Mouse (Mus musculus) liver, adult (tissue): ENCODE measurements around the gene Efna2.
A peak's percentile ranks its signal among the peaks of the same experiment; 100 is the strongest.

Experiments
- GATA4 ChIP-seq: IDR thresholded peaks from 2 replicates; pipeline ENCODE4 v1.6.1; 2014; ENCODE audit warnings: mild to moderate bottlenecking, low read length; ENCODE audit not compliant: insufficient replicate concordance

The Efna2 gene

DNA sequence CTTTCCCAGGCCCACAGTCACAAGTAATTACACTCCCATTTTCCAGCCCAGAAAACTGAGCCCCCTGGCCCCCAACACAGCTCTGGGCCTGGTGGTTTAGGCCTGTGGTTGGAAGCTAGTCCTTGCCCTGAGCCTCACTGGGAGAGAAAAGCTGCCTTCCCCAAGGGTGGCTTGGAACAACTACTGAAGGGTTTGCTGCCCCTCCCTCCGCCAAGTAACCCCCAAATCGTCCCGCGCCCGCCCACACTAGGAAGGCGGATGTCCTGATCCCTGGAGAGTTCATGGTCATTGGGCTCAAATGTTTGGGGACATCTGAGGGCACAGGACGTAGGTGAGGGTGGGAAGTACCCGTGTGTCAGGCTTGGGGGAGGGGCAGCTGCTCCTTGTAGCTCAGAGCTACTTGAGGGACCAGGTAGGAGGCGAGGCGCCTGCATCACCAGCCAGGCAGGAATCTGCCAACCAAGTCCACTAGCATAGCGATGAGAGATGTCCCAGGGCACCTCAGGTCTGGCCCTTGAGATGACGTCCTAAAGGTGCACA, 20.2 kb upstream of the Efna2 start:
- no peak for TF ChIP-seq GATA4

DNA sequence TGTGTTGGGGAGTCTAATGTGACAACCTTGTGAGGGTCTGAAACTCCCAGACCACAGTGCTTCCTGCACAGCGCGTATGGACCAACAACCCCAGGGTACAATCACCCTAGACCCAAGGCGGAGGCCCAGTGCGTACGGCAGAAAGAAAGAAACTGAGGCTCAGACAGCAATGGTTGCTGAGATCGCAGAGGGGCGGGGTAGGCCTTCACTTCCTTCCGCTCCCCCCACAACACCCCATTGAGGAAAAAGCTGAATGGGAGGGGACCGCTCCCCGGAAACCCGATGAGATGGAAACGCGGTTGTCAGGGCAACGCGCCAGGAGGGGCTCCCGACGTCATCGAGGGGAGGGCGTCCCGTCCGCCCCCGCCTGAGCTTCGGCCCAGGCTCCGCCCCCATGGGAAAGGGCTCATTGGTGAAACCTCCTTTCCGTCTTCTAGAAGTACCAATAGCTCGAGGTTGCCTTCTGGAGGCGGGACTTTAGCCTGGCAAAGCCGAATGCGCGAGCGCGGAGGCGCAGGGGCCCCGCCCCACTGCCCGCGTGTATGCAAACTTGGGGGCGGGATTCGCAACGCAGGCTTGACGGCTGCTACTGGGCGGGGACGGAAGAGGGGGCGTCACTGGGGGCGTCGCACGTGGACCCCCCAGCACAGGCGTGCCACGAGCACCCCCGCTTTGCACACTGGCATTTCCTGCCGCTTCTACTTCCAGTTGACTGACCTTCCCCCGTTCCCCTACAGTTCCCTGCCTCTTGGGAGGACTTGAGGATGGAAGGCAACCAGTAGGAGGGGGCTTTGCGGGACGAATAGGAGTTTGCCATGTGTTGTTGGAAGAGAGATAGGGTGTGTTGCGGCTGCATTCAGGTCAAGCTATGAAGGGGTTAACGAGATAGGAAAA, 19.5 kb upstream of the Efna2 start:
- TF ChIP-seq GATA4, result peak; percentile 37; the same call in 1 of the 2 replicates

GRCm38 (mm10) chr10:80160455-80161371, 18.6 kb upstream of the Efna2 start:
- no peak for TF ChIP-seq GATA4

GRCm38 (mm10) chr10:80161522-80162242, 17.6 kb upstream of the Efna2 start:
- TF ChIP-seq GATA4, result no peak

GRCm38 (mm10) chr10:80162243-80162608, 17.1 kb upstream of the Efna2 start:
- no peak for TF ChIP-seq GATA4

GRCm38 (mm10) chr10:80162716-80163299, 16.5 kb upstream of the Efna2 start:
- TF ChIP-seq GATA4, result no peak

DNA sequence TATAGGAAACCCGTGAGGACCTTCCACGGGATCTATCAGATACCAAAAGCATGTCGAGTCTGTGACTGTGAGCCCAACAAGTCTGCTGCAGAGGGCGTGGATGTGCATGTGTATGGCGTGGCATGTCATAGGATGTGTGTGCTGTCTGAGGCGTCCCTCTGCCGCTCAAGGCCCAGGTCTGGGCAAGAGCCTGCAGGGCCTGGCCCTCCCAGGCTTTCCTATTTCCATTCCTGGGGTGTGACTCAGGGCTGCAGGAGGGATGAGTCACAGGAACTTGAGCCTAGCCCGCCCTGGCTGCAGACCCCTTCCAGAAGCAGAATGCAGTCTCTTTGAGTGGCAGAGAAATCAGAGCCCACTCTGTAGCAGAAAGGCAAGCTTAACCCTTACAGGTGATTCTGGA, 15.6 kb upstream of the Efna2 start:
- TF ChIP-seq GATA4, result no peak

DNA sequence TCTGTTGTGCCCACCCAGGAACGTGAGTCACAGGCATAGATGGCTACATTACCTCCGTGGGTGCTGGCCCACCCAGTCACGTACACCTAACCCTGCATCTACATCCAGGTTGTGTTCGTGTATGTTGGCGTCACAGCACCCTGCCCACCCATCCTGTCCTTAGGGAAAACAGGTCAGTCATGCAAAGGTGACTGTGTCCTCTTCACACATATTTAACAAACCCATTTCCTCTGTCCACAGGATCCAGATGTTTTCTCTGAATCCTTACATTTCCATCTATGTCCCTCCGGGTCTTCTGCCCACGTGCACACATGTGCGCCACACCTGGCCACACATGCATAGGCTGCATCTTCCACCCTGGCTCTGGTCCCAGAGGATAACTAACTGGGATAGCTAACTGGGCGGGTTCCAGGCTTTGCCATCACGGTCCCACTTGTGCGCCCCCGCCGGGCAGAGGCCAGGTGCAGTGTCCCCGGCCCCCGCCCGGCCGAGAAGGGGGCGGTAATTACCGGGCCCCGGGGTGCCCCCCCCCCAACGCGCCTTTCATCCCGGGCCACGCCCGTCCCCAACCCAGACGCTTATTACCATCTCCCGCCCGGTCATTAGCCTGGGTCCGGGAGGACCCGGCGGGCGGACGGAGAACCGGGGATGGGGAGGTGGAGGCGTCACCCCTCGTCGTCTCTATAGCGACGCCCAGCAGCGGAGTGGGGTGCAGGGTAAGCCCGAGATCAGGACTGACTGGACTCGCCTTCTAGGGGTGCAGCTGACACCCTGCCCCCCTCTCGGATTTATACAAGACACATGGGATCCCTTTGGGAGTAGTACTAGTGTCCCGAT, 14.9 kb upstream of the Efna2 start:
- TF ChIP-seq GATA4, result no peak

GRCm38 (mm10) chr10:80164998-80165344, 14.3 kb upstream of the Efna2 start:
- TF ChIP-seq GATA4, result peak; percentile 86; the same call in 1 of the 2 replicates

DNA sequence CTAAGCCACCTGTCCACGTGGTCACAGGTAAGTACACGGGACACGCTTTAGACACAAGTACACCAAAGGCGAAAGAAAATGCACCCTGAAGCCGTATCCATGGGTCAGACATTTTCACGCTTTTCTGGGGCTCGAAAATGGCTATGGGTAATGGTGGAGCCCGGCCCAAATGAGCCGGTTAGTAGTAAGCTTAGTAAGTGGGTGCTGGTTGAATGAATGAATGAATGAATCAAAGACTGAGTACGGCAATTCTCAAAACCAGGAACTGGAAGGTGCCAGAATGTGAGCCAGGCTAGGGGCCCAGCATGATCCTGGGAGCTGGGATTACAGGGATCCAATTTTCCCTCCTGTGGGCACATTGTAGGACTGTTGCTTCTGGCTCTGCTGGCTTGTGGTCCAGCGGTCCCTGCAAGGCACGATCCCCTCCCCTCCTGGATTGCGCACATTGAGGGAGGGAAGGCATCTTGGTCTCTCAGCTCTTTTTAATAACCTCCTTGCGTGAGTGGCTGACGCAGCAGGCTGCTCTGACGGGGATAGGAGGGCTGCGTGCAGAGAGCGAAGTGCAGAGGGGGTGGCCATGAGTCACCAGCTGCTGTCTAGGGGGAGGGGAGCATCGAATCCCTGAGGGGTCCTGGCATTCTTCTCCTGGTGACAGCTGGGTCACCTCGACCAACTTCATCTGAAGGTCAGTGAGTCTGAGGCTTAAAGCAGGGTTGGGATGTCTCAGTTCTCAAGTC, 13.7 kb upstream of the Efna2 start, which contains the start of gene Cirbp:
TSS of gene Cirbp (plus strand) at position 594 of the 737 bp plus-strand sequence.
- no peak for TF ChIP-seq GATA4

GRCm38 (mm10) chr10:80167460-80168037, 11.7 kb upstream of the Efna2 start:
- peak; percentile 41; the same call in 1 of the 2 replicates for TF ChIP-seq GATA4

DNA sequence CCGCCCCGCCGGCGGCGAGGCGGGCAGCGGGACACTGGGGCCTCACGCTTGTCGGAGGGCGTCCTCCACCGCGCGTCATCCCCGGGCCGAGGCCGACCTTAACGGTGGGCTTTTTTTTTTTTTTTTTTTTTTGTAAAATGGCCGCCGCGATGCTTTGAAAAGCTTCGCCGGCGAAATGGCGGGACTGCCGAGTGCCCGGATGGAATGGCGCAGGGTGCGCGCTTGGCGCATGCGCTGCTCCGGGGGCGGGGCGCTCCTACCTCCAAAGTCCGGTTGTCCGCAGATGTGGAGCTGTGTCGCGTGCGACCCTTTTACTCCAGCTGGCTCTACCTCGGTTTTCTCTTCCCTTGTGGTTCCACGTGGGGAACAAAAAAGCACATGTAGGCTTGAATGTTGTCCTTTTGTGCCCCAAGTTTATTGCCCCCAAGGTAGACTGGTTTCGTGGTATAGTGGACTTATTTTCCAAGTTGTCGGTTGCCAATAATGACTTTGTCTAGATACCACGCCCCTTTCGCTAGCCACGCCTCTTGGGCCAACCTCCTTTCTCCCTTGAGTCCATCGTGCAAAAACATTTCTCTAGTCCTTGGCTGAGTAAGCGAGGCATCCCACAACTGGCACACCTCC, 11.1 kb upstream of the Efna2 start:
- no peak for TF ChIP-seq GATA4

DNA sequence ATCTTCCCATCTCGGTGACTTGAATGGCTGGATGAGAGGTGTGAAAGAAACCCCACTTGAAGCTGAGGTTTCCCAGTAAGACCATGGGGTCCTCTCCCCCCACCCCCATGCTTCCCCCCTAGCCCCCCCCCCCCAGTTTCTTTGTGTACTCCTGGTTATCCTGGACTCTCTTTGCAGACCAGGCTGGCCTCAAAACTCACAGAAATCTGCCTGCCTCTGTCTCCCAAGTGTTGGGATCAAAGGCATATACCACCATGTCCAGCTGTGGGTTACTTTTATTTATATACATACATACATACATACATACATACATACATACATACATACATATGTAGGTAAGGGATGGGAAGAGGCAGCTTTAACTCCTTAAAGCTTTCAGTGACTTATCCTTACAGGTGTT, 10.2 kb upstream of the Efna2 start:
- no peak for TF ChIP-seq GATA4

DNA sequence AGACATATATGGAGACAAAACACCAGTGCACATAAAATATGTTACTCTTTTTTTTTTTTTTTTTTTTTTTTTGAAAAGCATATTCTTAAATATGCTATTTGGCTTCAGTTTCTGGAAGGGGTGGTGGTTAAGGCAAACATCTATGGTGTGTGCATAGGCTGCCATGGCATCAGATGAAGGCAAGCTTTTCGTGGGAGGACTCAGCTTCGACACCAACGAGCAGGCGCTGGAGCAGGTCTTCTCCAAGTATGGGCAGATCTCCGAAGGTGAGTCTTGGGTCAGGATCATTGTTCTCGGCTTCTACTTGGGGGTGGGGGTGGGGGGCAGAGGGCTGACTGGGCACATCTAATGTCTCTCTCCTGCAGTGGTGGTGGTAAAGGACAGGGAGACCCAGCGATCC, 9.6 kb upstream of the Efna2 start:
- no peak for TF ChIP-seq GATA4
